9 mouse cellular contexts compared by ENCODE assay signal in genomic region chr2:148408761-148409120, GRCm38 (mm10). TPM values are rescaled to one million over a fixed set of nuclear protein-coding genes. Genes with fewer than 3 reads are reported as not detected.
A peak's percentile ranks its signal among the peaks of the same experiment; 100 is the strongest.
DNase-seq lines count a peak whose midpoint lies in the region; ATAC-seq and TF ChIP-seq lines count a peak whose summit lies in the region.
"Had no signal": no experiment of that assay in that cellular context is flagged by ENCODE, and none has a peak within 500 bp of the region (broad histone marks: within the 10 kb centered on the region; RNA-seq: fewer than 3 reads in every experiment).

No protein-coding gene starts in this region.

- H3K27ac ChIP-seq in lung, embryonic 15.5 days: peak overlapping the region; percentile 74
- no peak overlapping the region for H3K27ac ChIP-seq in hindbrain, postnatal 0 days
- H3K27ac ChIP-seq in neural tube, embryonic 13.5 days (replicated peaks): no peak overlapping the region

- peak overlapping the region; percentile 78 for H3K4me2 ChIP-seq in lung, embryonic 15.5 days
- H3K4me2 ChIP-seq in hindbrain, postnatal 0 days (ENCODE audit: low read depth, low read length): peak overlapping the region; percentile 55; the same call in 1 of the 2 replicates
- peak overlapping the region; percentile 66; the same call in 1 of the 2 replicates for H3K4me2 ChIP-seq in neural tube, embryonic 13.5 days

- peaks cover 39% of the 10 kb centered on the region for H3K4me1 ChIP-seq in lung, embryonic 15.5 days
- H3K4me1 ChIP-seq in hindbrain, postnatal 0 days (ENCODE audit: insufficient read depth, low read length): no peaks in the 10 kb centered on the region; the same call in none of the 2 replicates
- H3K4me1 ChIP-seq in neural tube, embryonic 13.5 days (replicated peaks): peaks cover 29% of the 10 kb centered on the region

- no peaks in the 10 kb centered on the region for H3K27me3 ChIP-seq in lung, embryonic 15.5 days
- peaks cover 36% of the 10 kb centered on the region for H3K27me3 ChIP-seq in hindbrain, postnatal 0 days (ENCODE audit: insufficient read depth, low read length)
- peaks cover 56% of the 10 kb centered on the region for H3K27me3 ChIP-seq in neural tube, embryonic 13.5 days

- no peak; the same call in 1 of the 2 replicates for ATAC-seq in lung, embryonic 15.5 days (ENCODE audit: borderline replicate concordance, extremely low read depth, low FRiP score, low TSS enrichment)
- ATAC-seq in hindbrain, postnatal 0 days: peak; percentile 49
- ATAC-seq in neural tube, embryonic 13.5 days (ENCODE audit: low read depth): 0 out of 2 replicates have a peak, but pooled peaks have one; percentile 25

- H3K4me3 ChIP-seq in lung, embryonic 15.5 days: peak overlapping the region; percentile 57; the same call in 1 of the 2 replicates
- H3K4me3 ChIP-seq in hindbrain, postnatal 0 days (ENCODE audit: low read length): no peak overlapping the region
- H3K4me3 ChIP-seq in neural tube, embryonic 13.5 days: no peak overlapping the region

- no peak for TF ChIP-seq CTCF in hindbrain, postnatal 0 days (IDR thresholded peaks at IDR 0.05; ENCODE audit: low read depth)

- 28% methylated on average over 6 of the region's 6 CpGs for WGBS in lung, embryonic 15.5 days
- WGBS in hindbrain, postnatal 0 days: 14% methylated on average over 6 of the region's 6 CpGs
- WGBS in neural tube, embryonic 13.5 days: 24% methylated on average over 6 of the region's 6 CpGs

- peak overlapping the region; percentile 62; the same call in 1 of the 2 replicates for H3K9ac ChIP-seq in lung, embryonic 15.5 days
- H3K9ac ChIP-seq in hindbrain, postnatal 0 days (replicated peaks; ENCODE audit: low read length): no peak overlapping the region
- H3K9ac ChIP-seq in neural tube, embryonic 13.5 days: no peak overlapping the region

- no peaks in the 10 kb centered on the region for H3K9me3 ChIP-seq in lung, embryonic 15.5 days
- H3K9me3 ChIP-seq in hindbrain, postnatal 0 days (ENCODE audit: low read length): no peaks in the 10 kb centered on the region
- H3K9me3 ChIP-seq in neural tube, embryonic 13.5 days: no peaks in the 10 kb centered on the region

- H3K36me3 ChIP-seq in lung, embryonic 15.5 days: no peaks in the 10 kb centered on the region
- no peaks in the 10 kb centered on the region for H3K36me3 ChIP-seq in hindbrain, postnatal 0 days (ENCODE audit: insufficient read depth, low read length)
- H3K36me3 ChIP-seq in neural tube, embryonic 13.5 days: no peaks in the 10 kb centered on the region

- peak; percentile 92 for DNase-seq in heart, adult 11 months
- no peak for DNase-seq in heart, postnatal 36 days
- DNase-seq in lung, postnatal 14 days: no peak
- DNase-seq in hindbrain, postnatal 0 days (ENCODE audit: low spot score): no peak
- no peak for DNase-seq in adrenal gland, adult 8-10 months
- DNase-seq in yolk sac, embryonic 10.5 days (ENCODE audit: low spot score): no peak

- intact Hi-C loops in heart, postnatal 36 days (cut with DNase I): loop anchor here (5.0 kb wide), 6 partner anchors 61 to 286 kb away; no protein-coding TSS in a partner anchor

RNA-seq across cellular contexts. Expression of gene Thbd, which starts 0.8 kb away (rescaled TPM):
- total RNA-seq in heart, postnatal 36 days (2021): 10 to 100 TPM; 38.4 to 51.7 TPM
- polyA plus RNA-seq in lung, embryonic 15.5 days (2015; fragmentation: Nextera tagmentation; extraction: Ambion mirVana): 98.0 and 102 TPM in 2 replicates
- total RNA-seq in hindbrain, postnatal 0 days (2014; rRNA removed): 17.3 and 31.7 TPM in 2 replicates
- polyA plus RNA-seq in hindbrain, postnatal 0 days (2015; fragmentation: Nextera tagmentation; extraction: Ambion mirVana): 13.3 and 13.4 TPM in 2 replicates
- polyA plus RNA-seq in neural tube, embryonic 13.5 days (2015; fragmentation: Nextera tagmentation; extraction: Ambion mirVana): 8.7 and 10.0 TPM in 2 replicates
- 10 to 100 TPM; 18.6 to 31.2 (median 28.2) TPM for total RNA-seq in adrenal gland, adult 8-10 months (2022)

RNA-seq across cellular contexts. Expression of gene Sstr4, which starts 13.6 kb away (rescaled TPM):
- 1 to 10 TPM; 1.0 to 1.9 TPM for total RNA-seq in heart, postnatal 36 days (2021)
- 2.9 and 3.0 TPM in 2 replicates for polyA plus RNA-seq in lung, embryonic 15.5 days (2015; fragmentation: Nextera tagmentation; extraction: Ambion mirVana)
- 13.4 and 14.0 TPM in 2 replicates for total RNA-seq in hindbrain, postnatal 0 days (2014; rRNA removed)
- polyA plus RNA-seq in hindbrain, postnatal 0 days (2015; fragmentation: Nextera tagmentation; extraction: Ambion mirVana): 2.7 and 2.8 TPM in 2 replicates
- 1.7 and 2.9 TPM in 2 replicates for polyA plus RNA-seq in neural tube, embryonic 13.5 days (2015; fragmentation: Nextera tagmentation; extraction: Ambion mirVana)
- total RNA-seq in adrenal gland, adult 8-10 months (2022): under 1 TPM; 0.23 to 0.65 (median 0.33) TPM
- total RNA-seq: liver, adult 2 months had no signal
- polyA plus RNA-seq: liver, adult 2 months had no signal

RNA-seq across cellular contexts. Expression of gene Cd93, which starts 34.6 kb away (rescaled TPM):
- 10 to 100 TPM; 65.4 to 68.0 TPM for total RNA-seq in heart, postnatal 36 days (2021)
- polyA plus RNA-seq in lung, embryonic 15.5 days (2015; fragmentation: Nextera tagmentation; extraction: Ambion mirVana): 33.4 and 35.4 TPM in 2 replicates
- 21.5 and 24.3 TPM in 2 replicates for total RNA-seq in hindbrain, postnatal 0 days (2014; rRNA removed)
- 5.0 and 5.3 TPM in 2 replicates for polyA plus RNA-seq in hindbrain, postnatal 0 days (2015; fragmentation: Nextera tagmentation; extraction: Ambion mirVana)
- 9.2 TPM in 2 replicates for polyA plus RNA-seq in neural tube, embryonic 13.5 days (2015; fragmentation: Nextera tagmentation; extraction: Ambion mirVana)
- 10 to 100 TPM; 16.0 to 29.4 (median 23.4) TPM for total RNA-seq in adrenal gland, adult 8-10 months (2022)
